Mouse (Mus musculus) lung, postnatal 0 days (tissue): Measurements from ENCODE around the gene Adipor2. TPM values are rescaled to one million over a fixed set of nuclear protein-coding genes. Genes with fewer than 3 reads are reported as not detected.

ENCODE experiments used
- ATAC-seq: fragments of 200-750 bp; cut with Nextera tagmentation; 2 replicates; pipeline ENCODE4 v1.8.0; 2017; ENCODE audit warnings: moderate library complexity
- DNase-seq: peaks from one replicate; pipeline ENCODE4 v3.0.0-alpha.2; 2016; ENCODE audit warnings: low spot score
- H3K27ac ChIP-seq: fragments of 300-500 bp; sonication (generic); 2 replicates; pipeline ENCODE4 v1.5.1; 2014; ENCODE audit warnings: antibody characterized with exemption, mild to moderate bottlenecking, low read length, mixed read lengths
- H3K27me3 ChIP-seq: fragments of 300-500 bp; sonication (generic); replicated peaks from 2 replicates; pipeline ENCODE4 v1.6.1; 2014; ENCODE audit warnings: low read length, mixed read lengths; ENCODE audit not compliant: insufficient read depth
- H3K36me3 ChIP-seq: fragments of 300-500 bp; sonication (generic); 2 replicates; pipeline ENCODE4 v1.6.1; 2014; ENCODE audit warnings: low read length, mixed read lengths; ENCODE audit not compliant: insufficient read depth
- H3K4me1 ChIP-seq: fragments of 300-500 bp; sonication (generic); 2 replicates; pipeline ENCODE4 v1.6.1; 2014; ENCODE audit warnings: antibody characterized with exemption, low read depth, low read length, mixed read lengths; ENCODE audit not compliant: insufficient read depth
- H3K4me2 ChIP-seq: fragments of 300-500 bp; sonication (generic); replicated peaks from 2 replicates; pipeline ENCODE4 v1.6.1; 2014; ENCODE audit warnings: low read depth, mild to moderate bottlenecking, low read length, moderate library complexity, mixed read lengths
- H3K4me3 ChIP-seq: fragments of 300-500 bp; sonication (generic); 2 replicates; pipeline ENCODE4 v1.5.1; 2014; ENCODE audit warnings: low read depth, low read length
- H3K9ac ChIP-seq: fragments of 300-500 bp; sonication (generic); replicated peaks from 2 replicates; pipeline ENCODE4 v1.6.1; 2014; ENCODE audit warnings: low read depth, mild to moderate bottlenecking
- H3K9me3 ChIP-seq: fragments of 300-500 bp; sonication (generic); 2 replicates; pipeline ENCODE4 v1.6.1; 2016; ENCODE audit warnings: low read length, mixed read lengths
- CTCF ChIP-seq: IDR thresholded peaks from 2 replicates; pipeline ENCODE4 v1.5.1; 2016; ENCODE audit warnings: antibody characterized with exemption, mild to moderate bottlenecking
- EP300 ChIP-seq: IDR thresholded peaks from 2 replicates; pipeline ENCODE4 v1.6.1; 2016; ENCODE audit warnings: antibody characterized with exemption, mild to moderate bottlenecking, control low read depth
- WGBS: fragments of 180-500 bp; shearing (Covaris S2); extraction: QIAGEN DNeasy Blood & Tissue Kit; methylation state at CpG from one replicate; pipeline ENCODE4 v1.1.7; 2014; 5-methylcytosine and 5-hydroxymethylcytosine counted together
- polyA plus RNA-seq: library from polyadenylated mRNA; unstranded; fragments of >200 nt; fragmentation: Nextera tagmentation; extraction: Ambion mirVana; gene quantifications from 2 replicates; pipeline ENCODE4 v1.2.1, GENCODE M21; 2015

Adipor2 gene
- polyA plus RNA-seq, 1 experiment from 2014 or later, result 66.4 TPM

DNA sequence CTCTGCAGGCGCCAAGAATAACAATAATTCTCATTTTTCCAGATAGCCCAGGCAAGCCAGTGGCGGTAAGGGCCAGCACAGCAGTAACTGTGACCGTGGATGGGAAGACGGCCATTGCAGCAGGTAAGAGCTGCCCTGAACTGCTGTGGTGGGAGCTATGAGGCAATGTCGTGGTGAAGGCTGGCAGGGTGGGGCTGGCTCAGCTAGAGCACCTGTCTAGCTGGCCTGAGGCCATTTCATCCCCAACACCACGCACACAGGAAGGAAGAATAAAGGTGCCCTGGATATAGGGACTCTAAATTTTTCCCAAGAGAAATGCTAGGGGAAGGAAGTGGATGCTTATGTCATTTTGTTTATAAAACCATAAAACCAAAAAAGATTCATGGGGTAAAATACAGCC lies 105.1 kb downstream of the Adipor2 start:
- H3K9me3 ChIP-seq, result no peaks in the 10 kb centered on the region

GRCm38 (mm10) chr6:119310176-119310575 lies 107.3 kb downstream of the Adipor2 start:
- H3K9me3 ChIP-seq, result no peaks in the 10 kb centered on the region
- H3K4me1 ChIP-seq, result no peaks in the 10 kb centered on the region
- WGBS, result 54% methylated on average over 9 of the region's 9 CpGs
- TF ChIP-seq CTCF (no peak), EP300 (no peak)
- no peak overlapping the region for H3K9ac ChIP-seq
- no peaks in the 10 kb centered on the region for H3K27me3 ChIP-seq
- DNase-seq (no peak), ATAC-seq (no peak)
- no peak overlapping the region for H3K4me2 ChIP-seq
- H3K36me3 ChIP-seq, result no peaks in the 10 kb centered on the region
- H3K27ac ChIP-seq, result no peak overlapping the region
- no peak overlapping the region for H3K4me3 ChIP-seq

More for the DNA sequence above, 105.1 kb downstream of the Adipor2 start:
- Histone ChIP-seq H3K4me1 (no peaks in the 10 kb centered on the region), H3K27ac (no peak overlapping the region), H3K9ac (no peak overlapping the region), H3K4me3 (no peak overlapping the region), H3K27me3 (no peaks in the 10 kb centered on the region), H3K4me2 (no peak overlapping the region), H3K36me3 (no peaks in the 10 kb centered on the region)
- no peak for TF ChIP-seq EP300
- TF ChIP-seq CTCF, result no peak
- DNase-seq (no peak), ATAC-seq (no peak)
- WGBS, result 71% methylated on average over 6 of the region's 6 CpGs

GRCm38 (mm10) chr6:119307867-119308413 lies 109.6 kb downstream of the Adipor2 start:
- H3K4me3 ChIP-seq, result no peak overlapping the region
- ATAC-seq (no peak), DNase-seq (no peak)
- H3K36me3 ChIP-seq, result no peaks in the 10 kb centered on the region
- H3K27ac ChIP-seq, result no peak overlapping the region
- no peak overlapping the region for H3K9ac ChIP-seq
- no peak for TF ChIP-seq EP300
- TF ChIP-seq CTCF, result no peak
- H3K4me2 ChIP-seq, result no peak overlapping the region
- no peaks in the 10 kb centered on the region for H3K4me1 ChIP-seq
- no peaks in the 10 kb centered on the region for H3K9me3 ChIP-seq
- WGBS, result 68% methylated on average over 10 of the region's 10 CpGs
- no peaks in the 10 kb centered on the region for H3K27me3 ChIP-seq

- Histone ChIP-seq H3K4me1 (no peaks in the 10 kb centered on the region), H3K36me3 (no peaks in the 10 kb centered on the region), H3K27ac (no peak overlapping the region), H3K4me3 (no peak overlapping the region), H3K4me2 (no peak overlapping the region), H3K27me3 (no peaks in the 10 kb centered on the region), H3K9me3 (no peaks in the 10 kb centered on the region), H3K9ac (no peak overlapping the region)
- WGBS, result 84% methylated on average over 6 of the region's 6 CpGs
- ATAC-seq (no peak), DNase-seq (no peak)
- TF ChIP-seq CTCF (no peak), EP300 (no peak)
Measured at GRCm38 (mm10) chr6:119303331-119303730, 114.2 kb downstream of the Adipor2 start.

Other genes with a start within 250 kb of the Adipor2 start
- gene Dcp1b, start 242.5 kb downstream of the Adipor2 start, polyA plus RNA-seq, result 6.6 and 7.3 TPM in 2 replicates
- gene Cacna1c, start 221.3 kb downstream of the Adipor2 start, polyA plus RNA-seq, result 4.8 and 6.2 TPM in 2 replicates
- gene Cacna2d4, start 181.2 kb downstream of the Adipor2 start, polyA plus RNA-seq, result 0.19 and 0.39 TPM in 2 replicates
- gene Lrtm2, start 86.9 kb downstream of the Adipor2 start, polyA plus RNA-seq, result 0.20 and 0.29 TPM in 2 replicates
- gene Fbxl14, start 62.0 kb upstream of the Adipor2 start, polyA plus RNA-seq, result 3.9 and 4.5 TPM in 2 replicates
- gene Wnt5b, start 126.6 kb upstream of the Adipor2 start, polyA plus RNA-seq, result 4.8 and 6.6 TPM in 2 replicates